Mouse (Mus musculus) olfactory bulb, adult 2 months (tissue): ENCODE measurements around the gene Mfrp.

Experiments
- CTCF ChIP-seq: fragments of 200-500 bp; IDR thresholded peaks from 2 replicates; pipeline ENCODE4 v1.5.1; 2012; ENCODE audit warnings: low read depth, mild to moderate bottlenecking, low read length, moderate library complexity; ENCODE audit not compliant: insufficient read depth
- POLR2A ChIP-seq: fragments of 200-500 bp; IDR thresholded peaks from 2 replicates; pipeline ENCODE4 v1.6.1; 2012; ENCODE audit warnings: mild to moderate bottlenecking, low read depth, low read length, moderate library complexity; ENCODE audit not compliant: insufficient read depth

DNA sequence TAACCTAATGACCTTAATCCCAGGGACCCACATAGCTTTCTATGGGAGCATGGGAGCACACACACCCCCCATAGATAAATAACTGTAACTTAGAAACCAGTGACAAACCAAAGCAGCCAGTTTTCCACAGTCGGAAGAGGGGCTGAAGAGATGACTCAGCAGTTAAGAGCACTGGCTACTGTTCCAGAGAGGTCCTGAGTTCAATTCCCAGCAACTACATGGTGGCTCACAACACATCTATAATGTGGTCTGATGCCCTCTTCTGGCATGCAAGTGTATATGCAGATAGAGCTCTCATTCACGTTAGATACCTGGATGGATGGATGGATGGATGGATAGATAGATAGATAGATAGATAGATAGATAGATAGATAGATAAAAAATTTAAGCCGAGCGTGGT, 14.7 kb downstream of the Mfrp start:
- TF ChIP-seq CTCF (no peak), POLR2A (no peak)
